Mouse (Mus musculus): ENCODE data around the gene Wnt9a.

GRCm38 (mm10) chr11:59327625-59328024 is 20.9 kb downstream of the Wnt9a start:
- TF ChIP-seq CTCF (IDR thresholded peaks at IDR 0.05; ENCODE audit: low read depth) = no peak
- no peak for TF ChIP-seq EP300 (IDR thresholded peaks at IDR 0.05; ENCODE audit: low read depth)

Measured in heart, postnatal 0 days (tissue).